Mouse (Mus musculus) gastrocnemius, postnatal 36 days (tissue): ENCODE results near the gene Olfm2. TPM values are rescaled to one million over a fixed set of nuclear protein-coding genes. Genes with fewer than 3 reads are reported as not detected.
"Not testable (repeated sequence)": the region's sequence is repeated elsewhere in the genome, so short reads cannot be mapped to it uniquely, and the experiment has no call there.

Experiments
- DNase-seq, 2 experiments: peaks; one replicate each; pipeline ENCODE4 v3.0.0; 2022
- intact Hi-C: fragments of 180-260 bp; cut with DNase I; formaldehyde crosslinking; loops from one replicate; pipeline ENCODE4 v1.15.1; 2025
- total RNA-seq, 2 experiments: library from RNA; stranded (reverse); gene quantifications; 2 replicates each; pipeline ENCODE4 v1.2.3; 2021

Olfm2 gene
- total RNA-seq, 2 experiments from 2014 or later, result 0.13 TPM; not detected in 1

DNA sequence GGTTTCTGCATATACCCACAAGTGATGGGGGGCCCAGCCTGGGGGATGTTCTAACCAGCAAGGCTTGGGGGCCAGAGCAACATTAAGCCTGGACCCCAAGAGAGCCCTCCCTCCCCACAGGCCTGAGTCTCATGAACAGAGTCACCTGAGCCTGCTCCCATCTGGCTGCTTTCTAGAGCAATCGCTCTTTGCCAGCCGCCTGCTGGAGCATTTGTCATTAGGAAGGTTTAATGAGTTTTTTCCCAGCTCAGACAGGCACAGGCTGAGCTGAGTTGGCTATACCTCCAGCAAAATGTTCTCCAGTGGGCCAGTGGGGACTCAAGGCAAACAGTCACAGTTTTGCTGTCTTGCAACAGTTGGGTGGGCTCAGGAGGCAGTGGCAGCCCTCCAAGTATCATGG is 81.8 kb downstream of the Olfm2 start:
- intact Hi-C loops, result loop anchor here (10.0 kb wide), 1 partner anchor 170 kb away; no protein-coding TSS in a partner anchor
- no peak for DNase-seq

- intact Hi-C loops, result loop anchor here (2.0 to 10.0 kb wide), 2 partner anchors 63 to 171 kb away; no protein-coding TSS in a partner anchor
- no peak for DNase-seq
Observed at GRCm38 (mm10) chr9:20663956-20664355, 82.2 kb downstream of the Olfm2 start.

DNA sequence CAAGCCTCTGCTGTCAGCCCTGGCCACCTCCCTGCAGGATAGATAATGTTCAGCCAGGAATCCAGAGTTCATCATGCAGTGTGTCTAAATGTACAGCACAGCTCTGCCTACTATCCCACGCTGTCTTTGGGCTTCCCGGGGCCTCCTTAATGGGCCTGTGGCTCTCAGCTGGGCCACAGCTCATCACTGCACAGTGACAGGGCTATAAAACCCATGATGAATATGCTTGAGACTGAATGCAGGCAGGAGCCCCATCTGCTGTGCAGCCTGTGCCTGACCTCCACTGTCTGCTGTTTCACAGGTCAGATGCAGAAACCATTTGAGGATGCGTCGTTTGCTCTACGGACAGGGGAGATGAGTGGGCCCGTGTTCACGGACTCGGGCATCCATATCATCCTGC is 83.3 kb downstream of the Olfm2 start:
- intact Hi-C loops, result loop anchor here (2.0 to 10.0 kb wide), 2 partner anchors 64 to 172 kb away; no protein-coding TSS in a partner anchor

GRCm38 (mm10) chr9:20662325-20662724 is 83.8 kb downstream of the Olfm2 start:
- peak; percentile 41 to 45 for DNase-seq
- intact Hi-C loops, result loop anchor here (2.0 to 10.0 kb wide), 2 partner anchors 64 to 172 kb away; no protein-coding TSS in a partner anchor

More for the DNA sequence above, 83.3 kb downstream of the Olfm2 start:
- no peak for DNase-seq

DNA sequence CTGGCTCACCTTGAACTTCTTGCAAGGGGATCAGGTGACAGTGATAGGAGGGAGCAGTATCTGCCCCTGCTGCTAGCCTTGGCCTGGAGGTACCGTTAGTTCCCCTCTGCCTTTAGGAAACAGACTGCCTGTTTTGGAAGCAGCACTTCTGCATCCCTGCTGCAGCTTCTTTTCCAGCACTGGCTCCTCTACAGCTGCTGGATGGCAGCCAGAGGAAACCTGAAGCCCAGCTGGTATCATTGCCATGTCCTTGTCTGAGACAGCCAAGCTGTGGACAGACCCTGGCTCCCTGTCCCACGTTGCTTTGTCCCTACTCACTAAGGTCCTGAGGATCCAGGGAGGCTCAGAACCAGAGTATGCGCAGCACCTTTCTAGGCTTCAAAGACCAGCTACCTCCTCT is 88.6 kb downstream of the Olfm2 start:
- peak; percentile 36 to 50 for DNase-seq
- intact Hi-C loops, result no loop called here

DNA sequence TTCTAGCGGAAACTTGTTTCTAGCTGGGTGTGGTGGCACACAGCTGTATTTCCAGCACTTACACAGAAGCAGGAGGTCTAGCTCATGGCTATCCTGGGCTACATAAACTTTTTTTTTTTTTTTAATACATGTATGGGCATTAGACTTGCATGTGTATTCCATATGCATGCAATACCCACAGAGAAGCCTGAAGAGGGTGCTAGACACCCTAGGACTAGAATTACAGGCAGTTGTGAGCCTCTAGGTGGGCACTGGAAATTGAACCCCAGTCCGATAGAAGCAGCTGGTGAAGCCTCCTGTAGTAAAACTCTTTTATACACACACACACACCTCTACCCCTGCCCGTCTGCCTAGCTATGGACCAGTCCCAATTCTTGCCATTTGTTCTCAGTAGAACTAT is 92.3 kb downstream of the Olfm2 start:
- intact Hi-C loops, result loop anchor here (5.0 kb wide), 1 partner anchor 187 kb away; no protein-coding TSS in a partner anchor

GRCm38 (mm10) chr9:20652260-20652658 is 93.9 kb downstream of the Olfm2 start:
- DNase-seq, result no peak
- intact Hi-C loops, result loop anchor here (5.0 kb wide), 1 partner anchor 185 kb away; no protein-coding TSS in a partner anchor

More for the DNA sequence above, 92.3 kb downstream of the Olfm2 start:
- no peak for DNase-seq

- peak; percentile 96 to 97 for DNase-seq
Observed at GRCm38 (mm10) chr9:20651602-20652259, 94.4 kb downstream of the Olfm2 start, which contains the start of gene Pin1. TSS of gene Pin1 (plus strand) at chr9:20652095.

GRCm38 (mm10) chr9:20645121-20645520 is 101.0 kb downstream of the Olfm2 start:
- intact Hi-C loops, result no loop called here
- no peak for DNase-seq

More at GRCm38 (mm10) chr9:20651602-20652259, 94.4 kb downstream of the Olfm2 start, which contains the start of gene Pin1:
- intact Hi-C loops, result loop anchor here (5.0 kb wide), 1 partner anchor 184 kb away; no protein-coding TSS in a partner anchor

DNA sequence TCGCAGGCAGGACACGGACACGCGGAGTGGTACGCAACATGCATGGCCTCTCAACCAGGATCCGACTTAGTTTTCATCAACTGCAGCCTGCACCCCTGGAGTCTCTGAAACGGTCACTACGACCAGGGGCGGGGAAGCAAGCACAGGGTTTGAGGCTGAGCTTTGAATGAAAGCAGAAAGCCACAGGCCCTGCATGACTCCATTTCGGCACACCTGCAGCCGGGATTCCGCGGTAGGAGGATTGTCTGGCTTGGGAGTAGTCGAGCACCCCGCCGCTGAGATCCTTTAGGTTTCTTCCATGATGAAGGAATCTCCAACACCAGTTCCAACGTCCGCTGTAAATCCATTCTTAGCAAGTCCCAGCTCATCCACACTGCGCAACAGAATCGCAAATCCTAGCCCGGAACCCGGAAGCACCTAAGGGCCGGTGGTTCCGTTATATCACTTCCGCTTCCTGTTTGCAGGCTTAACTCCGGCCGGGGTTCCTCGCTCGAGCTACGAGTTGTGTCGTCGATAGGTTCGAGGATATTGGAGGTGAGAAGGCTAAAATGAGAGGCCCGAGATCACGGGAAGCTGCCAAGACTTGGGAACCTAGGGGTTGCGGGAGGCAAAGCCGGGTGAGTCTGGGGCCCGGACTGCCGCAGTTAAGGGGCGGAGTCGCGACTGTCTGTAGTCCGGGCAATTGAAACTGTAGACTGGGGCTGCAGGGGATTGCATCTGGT is 101.6 kb downstream of the Olfm2 start, which contains the start of gene Fbxl12:
TSS of gene Fbxl12 (minus strand) at position 408 of the 722 bp plus-strand sequence.
- DNase-seq, result peak; percentile 46 to 73
- intact Hi-C loops, result no loop called here

GRCm38 (mm10) chr9:20643781-20644180 is 102.4 kb downstream of the Olfm2 start:
- intact Hi-C loops, result no loop called here
- no peak for DNase-seq

GRCm38 (mm10) chr9:20642896-20643466 is 103.2 kb downstream of the Olfm2 start:
- DNase-seq, result peak; percentile 62 to 69
- intact Hi-C loops, result no loop called here

- intact Hi-C loops, result no loop called here
- peak; percentile 58 to 74 for DNase-seq
Observed at GRCm38 (mm10) chr9:20642101-20642895, 103.9 kb downstream of the Olfm2 start, which contains the start of gene Ubl5. TSS of gene Ubl5 (plus strand) at chr9:20642878.

DNA sequence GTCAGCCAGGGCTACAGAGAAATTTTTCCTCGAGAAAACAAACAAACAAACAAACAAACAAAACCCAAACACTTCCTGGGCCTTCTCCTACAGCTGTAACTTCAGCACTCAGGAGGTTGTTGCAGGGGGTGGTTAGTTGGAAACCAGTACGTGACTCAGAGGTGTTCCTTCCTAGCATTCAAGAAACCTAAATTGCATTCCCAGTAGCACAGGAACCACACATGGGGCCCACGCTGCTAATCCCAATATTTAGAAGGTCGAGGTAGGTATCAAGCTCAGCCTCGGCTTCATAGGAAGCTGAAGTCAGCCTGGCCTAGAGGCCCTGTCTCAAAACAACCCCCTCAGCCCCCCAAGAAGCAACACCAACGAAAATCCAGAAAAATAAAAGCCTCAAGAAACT is 104.6 kb downstream of the Olfm2 start:
- intact Hi-C loops, result no loop called here
- no peak for DNase-seq

DNA sequence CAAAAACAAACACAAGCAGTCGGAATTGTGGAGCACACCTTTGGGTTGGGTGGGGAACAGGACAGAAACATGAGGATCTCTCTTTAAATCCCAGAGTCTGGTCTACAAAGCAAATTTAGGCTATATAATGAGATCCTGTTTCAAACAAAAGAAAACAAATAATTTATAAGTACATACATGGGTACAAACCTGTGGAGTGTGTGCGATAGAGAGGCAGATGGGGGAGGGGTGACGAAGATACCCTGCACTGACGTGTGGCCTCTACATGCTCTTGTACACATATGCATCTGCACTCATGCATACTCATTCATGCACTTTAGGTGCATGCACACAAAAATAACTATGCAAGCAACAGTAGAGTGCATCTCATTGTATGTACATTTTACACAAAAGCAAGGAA is 106.7 kb downstream of the Olfm2 start:
- DNase-seq, result no peak
- intact Hi-C loops, result no loop called here

- no peak for DNase-seq
- intact Hi-C loops, result no loop called here
Observed at GRCm38 (mm10) chr9:20638552-20638951, 107.6 kb downstream of the Olfm2 start.

DNA sequence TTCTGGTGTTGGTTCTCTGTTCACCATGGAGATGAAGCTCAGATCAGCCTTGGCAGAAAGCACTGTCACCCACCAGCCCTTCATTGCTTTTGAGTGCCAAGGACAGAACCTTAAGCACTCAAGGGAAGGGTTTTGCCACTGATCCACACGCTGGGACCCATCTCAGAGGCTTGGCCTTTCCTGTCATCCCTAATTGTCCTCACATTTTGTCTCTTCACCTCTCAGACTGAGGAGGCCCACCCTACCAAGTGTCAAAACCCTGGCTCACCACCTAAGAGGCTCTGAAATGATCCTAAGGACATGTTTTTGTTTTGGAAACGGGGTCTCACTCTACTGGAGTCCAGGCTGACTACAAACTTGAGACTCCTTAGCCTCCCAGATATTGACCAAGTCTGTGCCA is 109.4 kb downstream of the Olfm2 start:
- DNase-seq, result no peak
- intact Hi-C loops, result no loop called here

- DNase-seq, result no peak
- intact Hi-C loops, result no loop called here
Observed at GRCm38 (mm10) chr9:20636256-20636655, 109.9 kb downstream of the Olfm2 start.

GRCm38 (mm10) chr9:20635676-20636075 is 110.5 kb downstream of the Olfm2 start:
- DNase-seq, intact Hi-C loops: not testable (repeated sequence)

DNA sequence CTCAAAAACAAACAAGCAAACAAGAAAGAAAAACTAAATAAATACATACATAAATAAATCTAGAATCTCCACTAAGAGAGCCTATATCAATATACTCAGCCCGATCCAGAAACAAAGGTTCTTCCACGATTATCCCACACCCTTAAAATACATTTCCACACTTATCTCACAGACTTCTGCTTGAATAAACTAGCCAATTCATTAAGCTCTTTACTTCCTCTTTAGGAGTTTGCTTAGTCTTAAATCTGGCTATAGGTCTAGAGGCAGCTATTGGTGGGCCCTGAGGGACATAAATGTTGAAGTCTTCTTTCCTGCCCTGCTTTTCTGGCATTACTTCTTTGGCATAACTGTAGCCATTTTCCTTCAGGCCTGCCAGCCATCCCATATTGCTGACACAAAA is 114.8 kb downstream of the Olfm2 start:
- intact Hi-C loops, result no loop called here

More for the DNA sequence above, 114.8 kb downstream of the Olfm2 start:
- DNase-seq, result no peak
